Mouse (Mus musculus) lung, embryonic 15.5 days (tissue): ENCODE data around the gene Dnaic1. TPM values are rescaled to one million over a fixed set of nuclear protein-coding genes. Genes with fewer than 3 reads are reported as not detected.
A peak's percentile ranks its signal among the peaks of the same experiment; 100 is the strongest.

ENCODE experiments used
- ATAC-seq: fragments of 200-750 bp; cut with Nextera tagmentation; 2 replicates; pipeline ENCODE4 v1.8.0; 2017; ENCODE audit warnings: moderate number of reproducible peaks, borderline replicate concordance; ENCODE audit not compliant: low FRiP score, low TSS enrichment; ENCODE audit errors: extremely low read depth
- H3K27ac ChIP-seq: fragments of 300-500 bp; sonication (generic); 2 replicates; pipeline ENCODE4 v1.5.1; 2015; ENCODE audit warnings: moderate library complexity, mild to moderate bottlenecking, inconsistent platforms
- H3K27me3 ChIP-seq: fragments of 300-500 bp; sonication (generic); 2 replicates; pipeline ENCODE4 v1.6.1; 2015; ENCODE audit warnings: inconsistent platforms
- H3K36me3 ChIP-seq: fragments of 300-500 bp; sonication (generic); 2 replicates; pipeline ENCODE4 v1.6.1; 2015; ENCODE audit warnings: inconsistent platforms
- H3K4me1 ChIP-seq: fragments of 300-500 bp; sonication (generic); 2 replicates; pipeline ENCODE4 v1.6.1; 2015; ENCODE audit warnings: inconsistent platforms
- H3K4me2 ChIP-seq: fragments of 300-500 bp; sonication (generic); 2 replicates; pipeline ENCODE4 v1.6.1; 2015; ENCODE audit warnings: inconsistent platforms, mild to moderate bottlenecking, moderate library complexity
- H3K4me3 ChIP-seq: fragments of 300-500 bp; sonication (generic); 2 replicates; pipeline ENCODE4 v1.5.1; 2015; ENCODE audit warnings: mild to moderate bottlenecking, inconsistent platforms
- H3K9ac ChIP-seq: fragments of 300-500 bp; sonication (generic); 2 replicates; pipeline ENCODE4 v1.6.1; 2015; ENCODE audit warnings: inconsistent platforms
- H3K9me3 ChIP-seq: fragments of 300-500 bp; sonication (generic); 2 replicates; pipeline ENCODE4 v1.6.1; 2016; ENCODE audit warnings: inconsistent platforms
- WGBS: fragments of 180-500 bp; shearing (Covaris S2); methylation state at CpG from one replicate; pipeline ENCODE4 v1.1.7; 2015; 5-methylcytosine and 5-hydroxymethylcytosine counted together
- polyA plus RNA-seq: library from polyadenylated mRNA; unstranded; fragments of >200 nt; fragmentation: Nextera tagmentation; extraction: Ambion mirVana; gene quantifications from 2 replicates; pipeline ENCODE4 v1.2.1, GENCODE M21; 2015

Dnaic1 gene
- polyA plus RNA-seq, 1 experiment from 2014 or later = 3.3 TPM

DNA sequence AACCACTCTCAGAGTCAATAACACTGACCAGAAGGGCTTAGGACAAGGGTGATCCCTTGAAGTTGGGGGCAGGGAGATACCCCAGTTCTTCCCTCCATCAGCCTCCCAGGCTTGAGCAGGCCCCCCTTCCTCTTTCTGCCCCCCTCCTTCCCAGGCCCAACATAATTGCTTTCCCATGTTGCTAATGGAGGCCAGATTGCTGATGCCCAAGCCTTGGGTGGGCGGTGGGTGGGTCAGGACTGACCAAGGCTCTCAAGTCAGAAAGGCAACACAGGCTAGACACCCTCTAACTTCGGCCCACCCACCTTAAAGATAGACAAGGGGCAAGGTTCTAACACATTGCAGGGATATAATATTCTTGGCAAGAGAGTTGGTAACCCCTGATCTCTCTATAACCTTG, 86.0 kb downstream of the Dnaic1 start:
- H3K9ac ChIP-seq = no peak overlapping the region
- H3K9me3 ChIP-seq = no peaks in the 10 kb centered on the region
- 83% methylated on average over 2 of the region's 2 CpGs for WGBS
- no peaks in the 10 kb centered on the region for H3K27me3 ChIP-seq
- H3K4me1 ChIP-seq = no peaks in the 10 kb centered on the region
- no peak for ATAC-seq
- H3K4me2 ChIP-seq = no peak overlapping the region
- H3K4me3 ChIP-seq = no peak overlapping the region
- H3K27ac ChIP-seq = no peak overlapping the region
- 0 out of 2 replicates have a peak, but pooled peaks cover 6% of the 10 kb centered on the region for H3K36me3 ChIP-seq

DNA sequence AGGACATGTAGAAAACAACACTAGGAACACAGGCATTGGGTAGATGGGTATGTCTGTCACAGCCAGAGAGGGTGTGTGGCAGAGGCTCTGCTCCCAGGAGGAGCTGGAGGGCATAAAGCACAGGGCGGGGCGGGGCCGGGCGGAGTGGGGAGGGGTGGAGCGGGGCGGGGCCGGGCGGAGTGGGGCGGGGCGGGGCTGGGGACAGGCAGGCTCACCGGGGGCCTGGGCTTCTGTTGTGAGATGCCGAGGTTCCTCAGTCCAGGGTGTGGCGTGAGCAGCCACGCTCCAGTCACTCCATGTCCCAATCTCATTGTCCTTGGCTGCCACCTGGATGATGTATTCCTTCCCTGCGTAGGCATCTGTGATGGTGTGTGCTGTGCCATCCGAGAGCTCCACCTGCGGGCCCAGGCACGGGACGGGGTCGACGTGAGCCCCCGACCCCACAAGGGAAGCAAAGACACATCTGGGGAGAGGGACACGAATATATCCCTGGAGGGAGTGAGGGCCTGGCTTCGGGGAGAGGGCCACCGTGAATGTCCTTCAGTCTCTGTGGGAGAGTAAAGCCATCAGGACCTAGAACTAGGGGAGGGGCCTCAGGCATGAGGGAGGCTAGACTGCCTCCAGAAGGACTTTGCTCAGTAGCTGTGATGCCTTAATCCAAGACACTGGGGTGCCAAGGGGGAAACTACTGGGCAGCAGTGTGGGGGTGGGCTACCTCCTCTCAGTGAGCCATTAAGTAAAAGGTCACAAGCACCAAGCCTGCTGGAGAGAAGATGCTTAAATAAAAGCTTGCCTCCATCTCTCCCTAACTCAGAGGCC, 89.2 kb downstream of the Dnaic1 start:
- Histone ChIP-seq H3K36me3 (0 out of 2 replicates have a peak, but pooled peaks cover 6% of the 10 kb centered on the region), H3K4me3 (no peak overlapping the region), H3K9me3 (no peaks in the 10 kb centered on the region), H3K4me1 (peaks cover 8% of the 10 kb centered on the region), H3K27me3 (no peaks in the 10 kb centered on the region), H3K4me2 (no peak overlapping the region), H3K27ac (no peak overlapping the region), H3K9ac (no peak overlapping the region)
- 39% methylated on average over 17 of the region's 25 CpGs for WGBS
- ATAC-seq = 0 out of 2 replicates have a peak, but pooled peaks have one; percentile 13

DNA sequence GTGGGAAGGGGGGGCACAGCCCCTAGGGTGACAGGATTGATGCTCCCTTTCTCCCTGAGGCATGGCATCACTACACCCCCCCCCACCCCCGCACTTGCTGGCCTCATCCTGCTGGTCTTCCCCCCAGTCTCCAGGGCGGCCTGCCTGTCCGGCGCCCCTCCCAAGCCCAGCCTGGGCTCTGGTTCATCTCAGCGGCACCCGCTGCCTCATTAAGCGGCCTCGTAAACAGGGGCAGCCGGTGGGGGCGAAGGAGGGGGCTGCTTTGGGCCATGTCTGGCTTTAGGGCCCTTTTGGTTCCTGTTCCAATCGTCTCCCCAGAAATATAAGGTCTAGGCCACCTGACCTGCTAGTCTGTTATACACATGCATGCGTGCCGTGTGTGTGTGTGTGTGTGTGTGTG, 90.0 kb downstream of the Dnaic1 start:
- Histone ChIP-seq H3K4me3 (no peak overlapping the region), H3K9ac (no peak overlapping the region), H3K4me2 (no peak overlapping the region), H3K9me3 (no peaks in the 10 kb centered on the region), H3K4me1 (peaks cover 8% of the 10 kb centered on the region), H3K27me3 (no peaks in the 10 kb centered on the region), H3K36me3 (0 out of 2 replicates have a peak, but pooled peaks cover 6% of the 10 kb centered on the region), H3K27ac (no peak overlapping the region)
- WGBS = 62% methylated on average over 13 of the region's 13 CpGs
- no peak for ATAC-seq

DNA sequence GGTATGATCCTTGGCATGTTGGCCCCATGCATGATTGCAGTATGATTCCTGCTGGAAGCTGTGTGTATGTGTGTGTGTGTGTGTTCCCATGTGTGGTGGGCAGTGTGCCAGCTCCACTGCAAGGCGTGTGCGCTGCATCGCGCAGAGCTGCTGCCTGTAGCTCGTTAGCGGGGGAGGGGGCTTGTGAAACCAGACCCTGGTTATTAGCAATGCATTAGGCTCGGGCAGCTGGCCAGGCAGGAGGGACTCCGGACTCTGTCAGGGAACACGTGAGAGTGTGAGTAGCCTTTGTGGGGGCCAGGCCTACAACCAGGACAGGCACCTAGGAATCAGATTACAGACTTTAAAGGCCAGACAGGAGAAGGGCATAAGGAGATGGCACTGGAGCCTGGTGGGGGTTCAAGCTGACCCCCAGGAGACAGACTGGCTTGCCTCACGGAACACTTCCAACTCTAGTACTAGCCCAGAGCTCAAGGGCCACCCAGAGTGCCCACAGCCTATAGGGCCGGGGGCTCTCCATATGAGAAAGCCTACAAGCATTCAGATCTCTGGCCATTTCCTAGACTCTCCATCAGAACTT, 91.4 kb downstream of the Dnaic1 start:
- Histone ChIP-seq H3K9ac (no peak overlapping the region), H3K4me3 (no peak overlapping the region), H3K9me3 (no peaks in the 10 kb centered on the region), H3K4me1 (peaks cover 19% of the 10 kb centered on the region), H3K27me3 (no peaks in the 10 kb centered on the region), H3K36me3 (0 out of 2 replicates have a peak, but pooled peaks cover 6% of the 10 kb centered on the region), H3K4me2 (no peak overlapping the region), H3K27ac (no peak overlapping the region)
- no peak for ATAC-seq
- 29% methylated on average over 11 of the region's 11 CpGs for WGBS

DNA sequence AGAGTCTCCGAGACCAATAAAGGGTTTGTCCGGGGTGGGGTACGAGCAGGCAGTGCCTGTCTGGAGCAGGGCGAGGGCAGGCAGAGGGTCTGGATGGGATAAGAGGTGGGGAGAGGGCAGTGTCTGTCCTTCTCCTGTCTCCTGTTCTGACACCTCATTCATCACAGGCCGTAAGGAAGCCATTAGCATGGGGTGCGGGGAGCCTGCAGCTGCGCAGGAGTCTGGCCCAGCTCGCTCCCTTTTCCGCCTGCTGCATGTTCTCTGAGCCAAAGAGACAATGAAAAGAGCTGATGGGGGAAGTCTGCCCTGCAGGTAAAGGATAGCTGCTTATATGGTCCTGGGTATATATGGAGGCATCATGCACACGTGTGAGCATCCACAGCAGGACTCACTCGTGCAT, 93.1 kb downstream of the Dnaic1 start:
- peaks cover 19% of the 10 kb centered on the region for H3K4me1 ChIP-seq

DNA sequence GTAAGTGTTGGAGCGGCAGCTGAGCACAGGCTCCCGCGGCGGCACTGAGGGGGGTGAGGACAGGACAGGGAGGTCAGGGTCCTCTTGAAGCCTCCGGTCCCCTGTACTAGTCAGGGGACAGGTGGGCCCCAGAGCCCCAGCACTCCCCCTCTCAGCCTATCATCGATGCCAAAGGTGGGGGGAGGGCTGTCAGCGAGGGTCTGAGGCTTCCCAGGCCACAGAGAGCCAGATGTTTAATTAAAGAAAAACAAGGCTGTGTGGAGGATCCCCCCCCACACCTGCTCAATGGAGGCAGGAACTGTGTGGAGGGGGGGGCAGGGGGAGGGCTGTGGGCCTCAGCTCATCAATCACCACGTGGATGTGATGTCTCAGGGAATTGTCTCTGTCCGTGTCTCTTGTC, 94.0 kb downstream of the Dnaic1 start:
- no peak overlapping the region for H3K27ac ChIP-seq
- 40% methylated on average over 9 of the region's 9 CpGs for WGBS
- no peaks in the 10 kb centered on the region for H3K9me3 ChIP-seq
- peaks cover 19% of the 10 kb centered on the region for H3K4me1 ChIP-seq
- H3K36me3 ChIP-seq = no peaks in the 10 kb centered on the region
- ATAC-seq = no peak
- H3K4me2 ChIP-seq = no peak overlapping the region
- H3K9ac ChIP-seq = no peak overlapping the region
- no peaks in the 10 kb centered on the region for H3K27me3 ChIP-seq
- no peak overlapping the region for H3K4me3 ChIP-seq

More for the DNA sequence above, 93.1 kb downstream of the Dnaic1 start:
- no peak overlapping the region for H3K4me3 ChIP-seq
- 0 out of 2 replicates have a peak, but pooled peaks cover 5% of the 10 kb centered on the region for H3K36me3 ChIP-seq
- no peaks in the 10 kb centered on the region for H3K9me3 ChIP-seq
- H3K27ac ChIP-seq = no peak overlapping the region
- ATAC-seq = no peak
- no peaks in the 10 kb centered on the region for H3K27me3 ChIP-seq
- no peak overlapping the region for H3K4me2 ChIP-seq
- no peak overlapping the region for H3K9ac ChIP-seq
- WGBS = 69% methylated on average over 11 of the region's 11 CpGs

DNA sequence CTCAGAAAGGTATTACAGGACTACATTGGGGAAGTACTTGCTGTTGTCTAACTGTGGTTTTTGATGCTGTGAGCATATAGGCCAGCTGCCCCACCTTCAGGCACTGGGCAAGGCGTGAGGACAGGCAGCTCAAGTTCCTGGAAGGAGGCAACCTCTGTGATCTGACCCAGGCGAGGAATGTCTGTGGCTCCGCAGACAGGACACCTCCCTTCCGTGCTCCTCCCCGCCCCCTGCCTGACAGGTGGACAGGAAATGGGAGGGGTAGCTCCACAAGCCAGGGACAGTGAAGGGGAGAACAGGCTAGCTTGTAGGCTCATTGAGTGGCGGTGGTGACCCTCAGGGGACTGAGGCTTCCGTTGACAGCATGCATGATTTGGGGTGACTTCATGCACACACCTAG, 95.0 kb downstream of the Dnaic1 start:
- no peak overlapping the region for H3K27ac ChIP-seq
- 33% methylated on average over 7 of the region's 7 CpGs for WGBS
- ATAC-seq = no peak

DNA sequence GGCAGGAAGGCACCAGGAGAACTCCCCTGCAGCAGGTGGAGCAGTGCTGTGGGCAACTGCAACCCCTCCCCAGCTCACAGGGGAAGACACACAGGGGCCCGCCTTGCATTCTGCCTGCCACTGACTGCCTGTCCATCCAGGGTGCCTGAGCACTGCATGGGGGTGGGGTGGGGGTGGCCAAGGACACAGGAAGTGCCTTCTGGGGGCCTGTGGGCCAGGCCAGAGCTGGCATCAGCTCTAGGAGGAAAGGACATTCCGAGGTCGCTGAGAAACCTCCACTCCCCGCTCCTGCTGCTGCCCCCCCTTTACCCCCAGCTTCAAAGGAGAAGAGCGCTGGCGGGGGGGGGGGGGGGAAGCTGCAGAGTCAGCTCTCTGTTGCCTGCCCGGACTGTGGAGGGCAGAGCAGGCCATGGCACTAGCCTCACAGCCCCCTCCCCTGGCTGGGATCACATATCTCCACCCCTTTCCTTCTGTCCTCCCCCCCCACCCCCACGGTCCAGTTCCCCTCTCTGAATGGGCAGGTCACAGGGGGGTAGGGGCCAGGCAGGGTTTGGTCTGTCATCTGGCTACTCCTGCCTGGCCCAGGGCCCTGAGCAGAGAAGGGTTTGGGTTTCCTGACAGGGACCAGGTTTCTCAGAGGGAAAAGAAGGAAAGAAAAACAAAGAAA, 95.6 kb downstream of the Dnaic1 start:
- Histone ChIP-seq H3K27ac (no peak overlapping the region), H3K4me1 (peaks cover 19% of the 10 kb centered on the region), H3K9ac (no peak overlapping the region), H3K36me3 (no peaks in the 10 kb centered on the region), H3K9me3 (no peaks in the 10 kb centered on the region), H3K27me3 (no peaks in the 10 kb centered on the region), H3K4me3 (no peak overlapping the region), H3K4me2 (no peak overlapping the region)
- ATAC-seq = 0 out of 2 replicates have a peak, but pooled peaks have one; percentile 7
- WGBS = 11% methylated on average over 5 of the region's 8 CpGs

More for the DNA sequence above, 95.0 kb downstream of the Dnaic1 start:
- H3K36me3 ChIP-seq = no peaks in the 10 kb centered on the region
- H3K4me3 ChIP-seq = no peak overlapping the region
- no peak overlapping the region for H3K4me2 ChIP-seq
- H3K4me1 ChIP-seq = peaks cover 19% of the 10 kb centered on the region
- no peaks in the 10 kb centered on the region for H3K9me3 ChIP-seq
- H3K9ac ChIP-seq = no peak overlapping the region
- no peaks in the 10 kb centered on the region for H3K27me3 ChIP-seq

DNA sequence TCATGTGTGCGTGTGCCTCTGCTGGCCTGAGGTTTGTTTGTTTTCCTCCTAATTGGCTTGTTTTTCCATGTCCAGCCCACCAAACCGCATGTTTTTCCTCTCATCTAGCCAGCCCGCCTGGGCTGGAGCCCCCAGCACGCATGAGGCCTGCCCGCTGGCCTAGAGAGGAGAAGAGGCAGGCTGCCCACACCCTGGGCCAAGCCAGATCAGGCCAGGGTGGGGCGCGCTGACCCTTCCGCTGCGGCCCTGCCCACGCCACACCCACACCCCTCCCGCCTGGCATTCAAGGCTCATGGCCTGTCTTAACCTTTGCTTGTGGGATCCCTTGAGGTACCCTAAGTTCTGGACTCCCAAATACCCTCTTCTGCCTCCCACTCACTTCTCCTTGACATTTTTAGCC, 97.1 kb downstream of the Dnaic1 start:
- Histone ChIP-seq H3K4me3 (no peak overlapping the region), H3K27me3 (no peaks in the 10 kb centered on the region), H3K4me2 (no peak overlapping the region), H3K36me3 (no peaks in the 10 kb centered on the region), H3K4me1 (peaks cover 12% of the 10 kb centered on the region), H3K9me3 (no peaks in the 10 kb centered on the region), H3K9ac (no peak overlapping the region), H3K27ac (no peak overlapping the region)
- WGBS = 73% methylated on average over 11 of the region's 11 CpGs
- ATAC-seq = no peak

DNA sequence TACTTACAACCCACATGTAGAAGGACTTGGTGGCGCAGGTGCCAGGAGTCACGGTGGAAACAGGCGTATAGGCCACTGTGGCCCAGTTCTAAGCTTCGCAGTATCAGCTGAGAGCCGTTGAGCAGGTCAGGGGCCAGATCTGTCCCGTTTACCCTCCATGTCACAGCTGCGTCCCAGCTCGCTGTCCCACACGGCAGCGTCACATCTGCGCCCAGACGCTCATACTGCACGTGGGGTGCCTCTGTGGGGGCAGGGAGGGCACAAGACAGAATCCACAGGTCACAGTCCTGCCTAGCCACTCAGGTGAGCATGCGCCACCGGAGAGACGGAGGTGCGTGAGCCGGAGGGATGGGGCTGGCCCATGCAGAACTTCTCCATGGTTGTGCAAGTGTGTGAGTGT, 101.3 kb downstream of the Dnaic1 start:
- Histone ChIP-seq H3K27ac (no peak overlapping the region), H3K27me3 (no peaks in the 10 kb centered on the region), H3K9me3 (no peaks in the 10 kb centered on the region), H3K36me3 (no peaks in the 10 kb centered on the region), H3K4me3 (no peak overlapping the region), H3K4me2 (no peak overlapping the region), H3K9ac (no peak overlapping the region), H3K4me1 (peaks cover 23% of the 10 kb centered on the region)
- WGBS = 81% methylated on average over 18 of the region's 18 CpGs
- no peak for ATAC-seq

DNA sequence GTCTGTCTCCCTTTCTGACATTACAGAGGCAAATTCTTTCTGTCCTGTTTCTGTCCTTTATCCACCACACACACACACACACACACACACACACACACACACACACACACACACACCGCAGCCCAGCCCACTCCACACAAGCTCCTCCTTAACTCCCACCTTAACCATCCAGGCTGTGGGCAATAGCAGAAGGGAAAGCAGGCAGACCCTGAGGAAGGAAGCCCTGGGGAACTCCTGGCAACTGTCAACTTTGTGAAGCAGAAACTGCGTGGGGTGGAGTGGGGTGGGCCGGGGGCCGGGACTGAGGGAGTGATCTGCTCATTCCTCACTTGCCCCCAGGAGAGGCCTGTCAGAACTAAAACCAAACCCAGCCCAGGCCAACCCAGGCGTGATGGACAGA, 101.9 kb downstream of the Dnaic1 start:
- Histone ChIP-seq H3K9ac (no peak overlapping the region), H3K9me3 (no peaks in the 10 kb centered on the region), H3K27me3 (no peaks in the 10 kb centered on the region), H3K4me1 (peaks cover 30% of the 10 kb centered on the region), H3K36me3 (no peaks in the 10 kb centered on the region), H3K4me2 (no peak overlapping the region), H3K4me3 (no peak overlapping the region), H3K27ac (no peak overlapping the region)
- no peak for ATAC-seq
- WGBS = 50% methylated on average over 5 of the region's 5 CpGs

DNA sequence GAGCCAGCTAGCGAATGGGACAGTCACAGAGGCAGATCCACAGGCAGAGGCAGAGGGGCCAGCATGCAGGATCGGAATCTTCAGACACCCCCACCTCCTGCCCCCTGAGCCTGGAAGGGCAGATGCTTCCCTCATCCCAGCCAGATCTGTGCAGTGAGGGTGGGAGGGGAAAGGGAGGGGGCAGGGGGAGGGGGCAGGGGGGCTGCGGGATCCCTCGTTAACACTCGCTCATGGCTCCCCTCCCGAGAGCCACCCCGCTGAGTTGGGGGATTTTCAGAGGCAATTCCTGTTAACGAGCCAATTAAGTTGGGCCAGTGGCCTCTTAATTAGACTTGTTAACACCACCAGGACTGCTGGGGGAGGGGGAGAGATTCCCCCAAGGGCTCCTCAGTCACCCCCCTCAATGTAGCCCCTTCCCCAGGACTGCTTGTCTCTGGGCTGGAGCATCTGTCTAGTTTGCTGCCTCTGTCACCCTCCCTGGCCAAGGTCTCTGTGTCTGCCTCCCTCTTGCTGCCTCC, 102.4 kb downstream of the Dnaic1 start:
- WGBS = 30% methylated on average over 8 of the region's 8 CpGs
- H3K27ac ChIP-seq = no peak overlapping the region
- H3K9ac ChIP-seq = no peak overlapping the region
- no peak overlapping the region for H3K4me2 ChIP-seq
- H3K27me3 ChIP-seq = no peaks in the 10 kb centered on the region
- no peaks in the 10 kb centered on the region for H3K9me3 ChIP-seq
- ATAC-seq = no peak
- H3K4me1 ChIP-seq = peaks cover 35% of the 10 kb centered on the region
- no peaks in the 10 kb centered on the region for H3K36me3 ChIP-seq
- no peak overlapping the region for H3K4me3 ChIP-seq
